Mouse (Mus musculus): ENCODE data around the gene Map3k14.

- no peak for TF ChIP-seq CTCF (IDR thresholded peaks at IDR 0.05; ENCODE audit: low read depth)
- TF ChIP-seq EP300 (IDR thresholded peaks at IDR 0.05; ENCODE audit: low read depth): no peak
Observed at GRCm38 (mm10) chr11:103172392-103173040, 94.8 kb downstream of the Map3k14 start.

All from liver, embryonic 14.5 days (tissue).